Mouse (Mus musculus) hindbrain, embryonic 16.5 days (tissue): ENCODE measurements around the gene Smurf2. TPM values are rescaled to one million over a fixed set of nuclear protein-coding genes. Genes with fewer than 3 reads are reported as not detected.
"Not testable (repeated sequence)": the region's sequence is repeated elsewhere in the genome, so short reads cannot be mapped to it uniquely, and the experiment has no call there.

ENCODE experiments used
- ATAC-seq: fragments of 200-750 bp; cut with Nextera tagmentation; 2 replicates; pipeline ENCODE4 v1.8.0; 2017; ENCODE audit warnings: moderate TSS enrichment, moderate library complexity
- H3K27ac ChIP-seq: fragments of 300-500 bp; sonication (generic); 2 replicates; pipeline ENCODE4 v1.5.1; 2014; ENCODE audit warnings: low read depth, mild to moderate bottlenecking, control low read depth, low read length, moderate library complexity
- H3K27me3 ChIP-seq: fragments of 300-500 bp; sonication (generic); replicated peaks from 2 replicates; pipeline ENCODE4 v1.6.1; 2014; ENCODE audit warnings: low read length; ENCODE audit not compliant: control insufficient read depth, insufficient read depth
- H3K36me3 ChIP-seq: fragments of 300-500 bp; sonication (generic); 2 replicates; pipeline ENCODE4 v1.6.1; 2014; ENCODE audit warnings: mild to moderate bottlenecking, low read length, moderate library complexity, mixed read lengths; ENCODE audit not compliant: control insufficient read depth, insufficient read depth
- H3K4me1 ChIP-seq: fragments of 300-500 bp; sonication (generic); 2 replicates; pipeline ENCODE4 v1.6.1; 2014; ENCODE audit warnings: low read depth, low read length; ENCODE audit not compliant: control insufficient read depth, insufficient read depth
- H3K4me2 ChIP-seq: fragments of 300-500 bp; sonication (generic); 2 replicates; pipeline ENCODE4 v1.6.1; 2014; ENCODE audit warnings: mild to moderate bottlenecking, low read length, control low read depth, moderate library complexity
- H3K4me3 ChIP-seq: fragments of 300-500 bp; sonication (generic); 2 replicates; pipeline ENCODE4 v1.5.1; 2014; ENCODE audit warnings: mild to moderate bottlenecking, low read length, control low read depth, moderate library complexity
- H3K9ac ChIP-seq: fragments of 300-500 bp; sonication (generic); 2 replicates; pipeline ENCODE4 v1.6.1; 2014; ENCODE audit warnings: low read depth, mild to moderate bottlenecking, control low read depth, low read length, moderate library complexity
- H3K9me3 ChIP-seq: fragments of 300-500 bp; sonication (generic); 2 replicates; pipeline ENCODE4 v1.6.1; 2014; ENCODE audit warnings: mild to moderate bottlenecking, low read length, moderate library complexity; ENCODE audit not compliant: control insufficient read depth
- WGBS: fragments of 180-500 bp; shearing (Covaris S2); extraction: QIAGEN DNeasy Blood & Tissue Kit; methylation state at CpG from one replicate; pipeline ENCODE4 v1.1.7; 2014; 5-methylcytosine and 5-hydroxymethylcytosine counted together
- polyA plus RNA-seq: library from polyadenylated mRNA; unstranded; fragments of >200 nt; fragmentation: Nextera tagmentation; extraction: Ambion mirVana; gene quantifications from 2 replicates; pipeline ENCODE4 v1.2.1, GENCODE M21; 2015

The Smurf2 gene
- polyA plus RNA-seq, 1 experiment from 2014 or later: 10.6 TPM

DNA sequence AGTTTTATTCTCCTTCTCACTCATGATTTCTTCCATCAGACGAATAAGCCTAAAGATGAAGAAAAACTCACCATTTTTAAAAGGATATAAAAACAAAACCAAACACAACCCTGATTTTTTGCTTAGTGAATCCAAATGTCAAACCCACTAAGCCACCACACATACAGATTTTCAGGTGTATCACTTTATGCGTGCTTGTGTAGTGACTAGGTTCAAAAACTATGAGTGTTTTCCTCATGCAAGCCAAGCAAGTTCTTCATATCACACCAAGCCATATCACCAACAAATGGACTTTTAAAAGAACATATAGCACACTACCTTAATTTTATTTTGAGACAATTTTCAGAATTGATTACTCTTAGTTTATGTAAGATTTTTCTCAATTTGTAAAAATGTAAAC lies 136.0 kb downstream of the Smurf2 start:
- no peak overlapping the region for H3K9ac ChIP-seq
- H3K4me2 ChIP-seq: no peak overlapping the region
- ATAC-seq: no peak
- H3K27ac ChIP-seq: no peak overlapping the region
- 92% methylated on average over 2 of the region's 2 CpGs for WGBS
- H3K4me1 ChIP-seq: peaks cover 21% of the 10 kb centered on the region
- no peaks in the 10 kb centered on the region for H3K9me3 ChIP-seq
- no peaks in the 10 kb centered on the region for H3K27me3 ChIP-seq
- H3K4me3 ChIP-seq: no peak overlapping the region
- H3K36me3 ChIP-seq: peaks cover 36% of the 10 kb centered on the region

DNA sequence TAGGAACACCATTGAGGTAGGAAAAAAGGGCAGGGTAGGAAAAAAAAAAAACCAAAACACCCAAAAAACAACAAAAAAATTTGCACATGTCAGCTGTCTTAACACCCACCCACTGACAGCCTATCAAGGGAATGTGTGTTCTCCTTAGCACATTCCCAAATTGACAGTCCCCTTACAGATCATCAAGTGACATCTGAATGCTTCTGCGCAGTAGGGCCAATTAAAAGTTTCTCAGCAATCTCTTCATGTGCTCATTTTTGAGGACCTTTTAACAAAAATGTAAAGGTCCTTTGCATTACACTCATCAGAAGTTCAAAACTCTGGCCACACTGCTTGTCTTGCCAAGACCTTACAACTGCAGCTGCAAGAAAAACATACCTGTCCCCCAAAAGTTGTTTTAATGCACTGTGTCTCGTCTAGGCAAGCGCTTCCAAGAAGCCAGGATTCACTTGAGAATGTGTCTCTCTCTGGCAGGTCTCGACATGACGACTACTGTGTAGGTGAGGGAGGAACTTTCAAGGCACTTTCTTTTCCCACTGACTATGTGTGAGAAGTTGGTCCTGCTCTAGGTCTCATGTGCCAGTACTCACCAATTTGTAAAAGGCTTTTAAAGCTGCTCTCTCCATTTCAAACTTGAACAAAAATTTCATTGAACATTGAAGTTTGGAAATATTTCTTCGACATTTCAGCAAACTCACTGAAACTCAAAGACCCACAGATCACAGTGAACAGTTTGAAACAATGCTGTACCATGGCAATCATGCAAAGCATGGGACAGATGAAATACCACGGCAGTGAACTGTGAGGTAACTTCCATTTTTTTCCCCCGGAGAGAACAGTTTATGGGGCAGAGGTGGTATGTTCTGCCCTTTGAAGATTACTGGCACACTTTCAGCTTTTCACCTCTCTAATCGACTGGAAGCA lies 137.4 kb downstream of the Smurf2 start:
- H3K9ac ChIP-seq: no peak overlapping the region
- no peak overlapping the region for H3K4me3 ChIP-seq
- H3K4me2 ChIP-seq: no peak overlapping the region
- 82% methylated on average over 9 of the region's 9 CpGs for WGBS
- H3K9me3 ChIP-seq: no peaks in the 10 kb centered on the region
- no peaks in the 10 kb centered on the region for H3K27me3 ChIP-seq
- H3K27ac ChIP-seq: no peak overlapping the region
- ATAC-seq: no peak
- H3K36me3 ChIP-seq: peaks cover 36% of the 10 kb centered on the region
- peaks cover 21% of the 10 kb centered on the region for H3K4me1 ChIP-seq

DNA sequence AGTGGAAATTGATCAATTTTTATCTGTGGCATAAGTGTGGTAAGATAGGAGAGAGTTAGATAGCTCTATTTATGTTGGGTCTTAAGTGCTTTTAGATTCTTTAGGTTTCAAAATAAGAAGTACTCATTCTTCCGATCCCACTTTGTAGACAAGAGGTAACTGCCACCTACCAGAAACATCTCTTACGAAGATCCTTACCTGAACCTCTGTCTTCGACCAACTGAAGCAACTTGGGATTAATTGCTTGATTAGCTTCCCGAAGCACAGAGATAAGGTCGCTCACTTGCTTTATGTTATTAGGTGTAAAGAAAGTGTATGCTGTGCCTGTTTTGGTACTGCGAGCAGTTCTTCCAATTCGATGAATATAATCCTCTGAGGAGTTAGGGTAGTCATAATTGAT lies 138.2 kb downstream of the Smurf2 start:
- H3K9me3 ChIP-seq, H3K27me3 ChIP-seq, H3K27ac ChIP-seq, H3K4me3 ChIP-seq, H3K4me2 ChIP-seq, ATAC-seq, H3K9ac ChIP-seq: not testable (repeated sequence)
- H3K36me3 ChIP-seq: peaks cover 36% of the 10 kb centered on the region
- peaks cover 21% of the 10 kb centered on the region for H3K4me1 ChIP-seq
- 89% methylated on average over 7 of the region's 7 CpGs for WGBS

DNA sequence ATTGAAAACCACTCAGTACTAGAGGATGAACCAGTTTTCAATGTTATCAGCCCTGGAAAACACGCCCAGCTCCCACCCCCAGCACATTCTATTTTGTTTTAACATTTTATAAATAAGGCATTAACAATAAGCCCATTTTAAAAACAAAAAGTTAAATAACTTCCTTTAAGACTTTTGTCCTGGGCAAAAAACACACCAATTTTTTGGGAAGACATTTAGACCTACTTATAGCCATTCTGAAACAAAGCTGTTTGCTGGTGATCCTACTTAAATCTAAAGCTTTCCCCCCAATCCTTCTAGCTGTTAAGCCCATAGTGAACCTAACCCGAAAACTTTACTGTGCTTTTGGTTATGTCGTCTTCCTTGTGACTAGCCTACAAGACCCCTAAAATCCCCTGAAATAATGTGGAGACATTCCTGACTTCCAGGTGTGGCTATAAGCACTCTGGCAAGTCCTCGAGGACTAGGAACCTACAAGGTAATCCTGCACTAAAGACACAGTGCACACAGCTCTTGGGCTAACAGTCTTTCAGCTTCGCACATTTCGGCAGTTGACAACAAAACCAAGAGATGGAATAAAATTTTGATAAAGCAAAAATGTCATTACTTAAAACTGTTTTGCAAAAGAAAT lies 139.8 kb downstream of the Smurf2 start:
- no peak overlapping the region for H3K27ac ChIP-seq
- H3K4me2 ChIP-seq: no peak overlapping the region
- no peak overlapping the region for H3K4me3 ChIP-seq
- ATAC-seq: no peak
- peaks cover 35% of the 10 kb centered on the region for H3K36me3 ChIP-seq
- H3K4me1 ChIP-seq: peaks cover 14% of the 10 kb centered on the region
- no peak overlapping the region for H3K9ac ChIP-seq
- no peaks in the 10 kb centered on the region for H3K27me3 ChIP-seq
- 83% methylated on average over 6 of the region's 6 CpGs for WGBS
- H3K9me3 ChIP-seq: no peaks in the 10 kb centered on the region

DNA sequence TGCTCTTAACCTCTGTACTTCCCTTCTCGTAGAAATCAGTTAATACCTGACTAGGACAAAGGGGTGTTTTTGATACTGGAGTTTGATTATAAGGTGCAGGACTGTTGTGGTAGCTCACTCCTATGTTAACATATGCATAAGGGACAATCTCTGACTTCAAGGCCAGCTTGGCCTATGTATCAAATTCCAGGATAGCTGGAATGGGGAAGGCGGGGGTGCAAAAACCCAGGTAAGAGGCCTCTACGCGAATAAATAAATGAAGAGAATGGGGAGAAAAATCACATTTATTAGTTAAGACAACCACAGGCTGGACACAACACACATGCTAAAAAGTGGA lies 140.5 kb downstream of the Smurf2 start:
- 63% methylated on average over 4 of the region's 4 CpGs for WGBS
- peaks cover 7% of the 10 kb centered on the region for H3K4me1 ChIP-seq
- no peak for ATAC-seq
- H3K9me3 ChIP-seq: no peaks in the 10 kb centered on the region
- H3K4me3 ChIP-seq: no peak overlapping the region
- H3K27me3 ChIP-seq: no peaks in the 10 kb centered on the region
- H3K27ac ChIP-seq: no peak overlapping the region
- no peak overlapping the region for H3K9ac ChIP-seq
- peaks cover 29% of the 10 kb centered on the region for H3K36me3 ChIP-seq
- peak overlapping the region; percentile 78 for H3K4me2 ChIP-seq

GRCm38 (mm10) chr11:106779388-106780088 lies 141.0 kb downstream of the Smurf2 start, which contains the start of gene Polg2:
Gene Polg2, minus strand, starts transcription at chr11:106779537.
- Histone ChIP-seq H3K9me3 (no peaks in the 10 kb centered on the region), H3K4me3 (peak within 1 kb of the TSS; percentile 83), H3K36me3 (peaks cover 29% of the 10 kb centered on the region), H3K27ac (peak within 1 kb of the TSS; percentile 90), H3K4me2 (peak within 1 kb of the TSS; percentile 78), H3K27me3 (no peaks in the 10 kb centered on the region), H3K9ac (peak within 1 kb of the TSS; percentile 91), H3K4me1 (peaks cover 6% of the 10 kb centered on the region)
- WGBS: 2% methylated on average over 30 of the region's 30 CpGs
- ATAC-seq: peak; percentile 99

DNA sequence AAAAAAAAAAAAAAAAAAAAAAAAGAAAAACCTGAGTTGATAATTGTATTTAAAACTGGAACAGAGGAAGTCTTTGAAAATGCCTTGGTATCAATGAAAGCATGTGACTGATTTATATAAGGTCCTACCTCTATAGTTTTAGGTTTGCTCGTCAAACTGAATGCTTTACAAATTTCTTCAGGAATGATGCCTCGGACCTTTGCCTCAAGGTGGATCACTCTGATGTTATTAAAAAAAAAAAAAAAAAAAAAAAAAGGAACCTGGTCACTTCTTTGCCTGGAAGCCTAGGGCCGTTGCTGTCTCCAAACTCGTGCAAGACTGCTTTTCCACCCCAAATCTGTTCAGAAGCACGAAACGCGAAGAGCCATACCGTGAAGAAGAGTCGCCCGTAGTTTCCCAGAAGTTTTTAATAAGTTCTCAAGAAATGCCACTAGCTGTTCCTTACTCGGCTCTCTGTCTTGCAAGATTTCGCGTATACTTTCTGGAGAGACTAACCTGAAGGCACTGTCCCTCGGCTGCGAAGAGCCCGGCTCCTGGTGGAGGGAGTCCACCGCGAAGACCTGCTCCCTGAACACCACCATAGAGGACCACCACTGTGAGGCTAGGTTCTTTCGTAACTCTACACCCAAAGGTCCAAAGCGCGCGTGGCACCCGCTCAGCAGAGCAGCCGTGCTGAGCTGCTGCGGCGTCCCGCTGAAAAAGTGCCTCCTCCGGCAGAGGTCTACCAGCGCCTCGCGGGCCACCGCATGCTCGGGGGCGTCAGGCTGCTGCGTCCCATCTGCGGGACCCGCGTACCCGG lies 141.7 kb downstream of the Smurf2 start:
- H3K4me2 ChIP-seq: peak overlapping the region; percentile 78
- no peaks in the 10 kb centered on the region for H3K9me3 ChIP-seq
- H3K27me3 ChIP-seq: no peaks in the 10 kb centered on the region
- H3K27ac ChIP-seq: peak overlapping the region; percentile 90
- H3K9ac ChIP-seq: peak overlapping the region; percentile 91
- H3K4me3 ChIP-seq: peak overlapping the region; percentile 83
- H3K4me1 ChIP-seq: peaks cover 6% of the 10 kb centered on the region
- WGBS: 3% methylated on average over 39 of the region's 39 CpGs
- peaks cover 22% of the 10 kb centered on the region for H3K36me3 ChIP-seq
- ATAC-seq: peak; percentile 85

GRCm38 (mm10) chr11:106778132-106778531 lies 142.4 kb downstream of the Smurf2 start:
- no peak overlapping the region for H3K9ac ChIP-seq
- H3K36me3 ChIP-seq: peaks cover 21% of the 10 kb centered on the region
- peaks cover 3% of the 10 kb centered on the region for H3K4me1 ChIP-seq
- H3K27me3 ChIP-seq: no peaks in the 10 kb centered on the region
- no peak overlapping the region for H3K27ac ChIP-seq
- H3K9me3 ChIP-seq: no peaks in the 10 kb centered on the region
- no peak for ATAC-seq
- peak overlapping the region; percentile 78; the same call in 1 of the 2 replicates for H3K4me2 ChIP-seq
- H3K4me3 ChIP-seq: no peak overlapping the region
- 94% methylated on average over 7 of the region's 7 CpGs for WGBS
